Mouse (Mus musculus) heart, embryonic 13.5 days (tissue): ENCODE data around the gene Nubp2. TPM values are rescaled to one million over a fixed set of nuclear protein-coding genes. Genes with fewer than 3 reads are reported as not detected.
A peak's percentile ranks its signal among the peaks of the same experiment; 100 is the strongest.

Source experiments
- ATAC-seq: fragments of 200-750 bp; cut with Nextera tagmentation; 2 replicates; pipeline ENCODE4 v1.8.0; 2017; ENCODE audit warnings: moderate TSS enrichment; ENCODE audit not compliant: insufficient number of reproducible peaks, low FRiP score, low TSS enrichment; ENCODE audit errors: extremely low read depth
- H3K27ac ChIP-seq: fragments of 300-500 bp; sonication (generic); replicated peaks from 2 replicates; pipeline ENCODE4 v1.5.1; 2015; ENCODE audit warnings: moderate library complexity, mild to moderate bottlenecking, inconsistent platforms
- H3K27me3 ChIP-seq: fragments of 300-500 bp; sonication (generic); replicated peaks from 2 replicates; pipeline ENCODE4 v1.6.1; 2015; ENCODE audit warnings: mild to moderate bottlenecking, inconsistent platforms
- H3K36me3 ChIP-seq: fragments of 300-500 bp; sonication (generic); 2 replicates; pipeline ENCODE4 v1.6.1; 2015; ENCODE audit warnings: mild to moderate bottlenecking, inconsistent platforms
- H3K4me1 ChIP-seq: fragments of 300-500 bp; sonication (generic); 2 replicates; pipeline ENCODE4 v1.6.1; 2015; ENCODE audit warnings: inconsistent platforms
- H3K4me2 ChIP-seq: fragments of 300-500 bp; sonication (generic); 2 replicates; pipeline ENCODE4 v1.6.1; 2015; ENCODE audit warnings: inconsistent platforms, mild to moderate bottlenecking, moderate library complexity
- H3K4me3 ChIP-seq: fragments of 300-500 bp; sonication (generic); 2 replicates; pipeline ENCODE4 v1.5.1; 2015; ENCODE audit warnings: moderate library complexity, mild to moderate bottlenecking, inconsistent platforms
- H3K9ac ChIP-seq: fragments of 300-500 bp; sonication (generic); 2 replicates; pipeline ENCODE4 v1.6.1; 2015; ENCODE audit warnings: inconsistent platforms, mild to moderate bottlenecking, moderate library complexity
- H3K9me3 ChIP-seq: fragments of 300-500 bp; sonication (generic); 2 replicates; pipeline ENCODE4 v1.6.1; 2016; ENCODE audit warnings: inconsistent platforms
- WGBS: fragments of 180-500 bp; shearing (Covaris S2); methylation state at CpG from one replicate; pipeline ENCODE4 v1.1.7; 2015; ENCODE audit warnings: mixed read lengths; 5-methylcytosine and 5-hydroxymethylcytosine counted together
- polyA plus RNA-seq: library from polyadenylated mRNA; unstranded; fragments of >200 nt; fragmentation: Nextera tagmentation; extraction: Ambion mirVana; gene quantifications from 2 replicates; pipeline ENCODE4 v1.2.1, GENCODE M21; 2015

Gene Nubp2
- polyA plus RNA-seq = 36.1 and 41.4 TPM in 2 replicates

- peak within 1 kb of the TSS; percentile 89 for H3K9ac ChIP-seq
- peak within 1 kb of the TSS; percentile 98 for H3K4me2 ChIP-seq
- H3K27ac ChIP-seq = peak within 1 kb of the TSS; percentile 77
- H3K36me3 ChIP-seq = peaks cover 56% of the 10 kb centered on the region
- no peaks in the 10 kb centered on the region for H3K9me3 ChIP-seq
- WGBS = under 1% methylated on average over 69 of the region's 69 CpGs
- ATAC-seq = peak; percentile 94
- H3K27me3 ChIP-seq = no peaks in the 10 kb centered on the region
- peaks cover 30% of the 10 kb centered on the region for H3K4me1 ChIP-seq
- H3K4me3 ChIP-seq = peak within 1 kb of the TSS; percentile 76
These were observed at the start of gene Nubp2, which contains the start of gene Spsb3 for GRCm38 (mm10) chr17:24886134-24886931. TSS of gene Nubp2 (minus strand) at chr17:24886349. TSS of gene Spsb3 (plus strand) at chr17:24886643.

GRCm38 (mm10) chr17:24935666-24936065 lies 49.5 kb upstream of the Nubp2 start:
- no peak for ATAC-seq
- Histone ChIP-seq H3K4me3 (peak overlapping the region; percentile 91), H3K27me3 (no peaks in the 10 kb centered on the region), H3K9me3 (no peaks in the 10 kb centered on the region), H3K4me1 (peaks cover 27% of the 10 kb centered on the region), H3K4me2 (peak overlapping the region; percentile 73), H3K9ac (peak overlapping the region; percentile 94), H3K36me3 (peaks cover 20% of the 10 kb centered on the region), H3K27ac (0 out of 2 replicates have a peak overlapping the region, but pooled peaks have one; percentile 1)

- no peak for ATAC-seq
- peak overlapping the region; percentile 94 for H3K9ac ChIP-seq
- WGBS = 33% methylated on average over 4 of the region's 4 CpGs
- peak overlapping the region; percentile 73 for H3K4me2 ChIP-seq
- peaks cover 23% of the 10 kb centered on the region for H3K36me3 ChIP-seq
- H3K9me3 ChIP-seq = no peaks in the 10 kb centered on the region
- peaks cover 27% of the 10 kb centered on the region for H3K4me1 ChIP-seq
- peak overlapping the region; percentile 91 for H3K4me3 ChIP-seq
- no peaks in the 10 kb centered on the region for H3K27me3 ChIP-seq
- H3K27ac ChIP-seq = no peak overlapping the region
These were observed 48.8 kb upstream of the Nubp2 start for GRCm38 (mm10) chr17:24934926-24935325.

- H3K4me3 ChIP-seq = no peak overlapping the region
- no peak overlapping the region for H3K27ac ChIP-seq
- H3K9ac ChIP-seq = no peak overlapping the region
- peaks cover 32% of the 10 kb centered on the region for H3K4me1 ChIP-seq
- H3K4me2 ChIP-seq = no peak overlapping the region
- no peak for ATAC-seq
- no peaks in the 10 kb centered on the region for H3K9me3 ChIP-seq
- H3K27me3 ChIP-seq = no peaks in the 10 kb centered on the region
- WGBS = 72% methylated on average over 4 of the region's 4 CpGs
- H3K36me3 ChIP-seq = peaks cover 28% of the 10 kb centered on the region
These were observed 47.0 kb upstream of the Nubp2 start for GRCm38 (mm10) chr17:24933163-24933562.

GRCm38 (mm10) chr17:24932431-24932830 lies 46.3 kb upstream of the Nubp2 start:
- no peak for ATAC-seq

GRCm38 (mm10) chr17:24929506-24929905 lies 43.4 kb upstream of the Nubp2 start:
- Histone ChIP-seq H3K27me3 (no peaks in the 10 kb centered on the region), H3K4me3 (no peak overlapping the region), H3K27ac (no peak overlapping the region), H3K4me2 (no peak overlapping the region), H3K36me3 (peaks cover 64% of the 10 kb centered on the region), H3K9ac (0 out of 2 replicates have a peak overlapping the region, but pooled peaks have one; percentile 2), H3K9me3 (no peaks in the 10 kb centered on the region), H3K4me1 (peaks cover 17% of the 10 kb centered on the region)
- WGBS = 78% methylated on average over 1 of the region's 1 CpGs
- ATAC-seq = no peak

More at GRCm38 (mm10) chr17:24932431-24932830, 46.3 kb upstream of the Nubp2 start:
- Histone ChIP-seq H3K4me2 (no peak overlapping the region), H3K9me3 (no peaks in the 10 kb centered on the region), H3K4me1 (peaks cover 32% of the 10 kb centered on the region), H3K36me3 (peaks cover 34% of the 10 kb centered on the region), H3K27me3 (no peaks in the 10 kb centered on the region), H3K9ac (no peak overlapping the region), H3K4me3 (no peak overlapping the region), H3K27ac (no peak overlapping the region)
- WGBS = 91% methylated on average over 4 of the region's 4 CpGs

GRCm38 (mm10) chr17:24923246-24923645 lies 37.1 kb upstream of the Nubp2 start:
- no peak overlapping the region for H3K4me3 ChIP-seq
- no peak overlapping the region for H3K27ac ChIP-seq
- no peak overlapping the region for H3K9ac ChIP-seq
- no peaks in the 10 kb centered on the region for H3K27me3 ChIP-seq
- no peaks in the 10 kb centered on the region for H3K4me1 ChIP-seq
- WGBS = 94% methylated on average over 1 of the region's 1 CpGs
- no peak overlapping the region for H3K4me2 ChIP-seq
- ATAC-seq = no peak
- H3K9me3 ChIP-seq = no peaks in the 10 kb centered on the region
- H3K36me3 ChIP-seq = peaks cover 99% of the 10 kb centered on the region

- Histone ChIP-seq H3K9ac (no peak overlapping the region), H3K4me1 (no peaks in the 10 kb centered on the region), H3K36me3 (peaks cover 98% of the 10 kb centered on the region), H3K4me3 (no peak overlapping the region), H3K9me3 (no peaks in the 10 kb centered on the region), H3K27ac (no peak overlapping the region), H3K27me3 (no peaks in the 10 kb centered on the region), H3K4me2 (no peak overlapping the region)
- no peak for ATAC-seq
These were observed 27.8 kb upstream of the Nubp2 start for GRCm38 (mm10) chr17:24913984-24914383.

GRCm38 (mm10) chr17:24907591-24907990 lies 21.4 kb upstream of the Nubp2 start:
- Histone ChIP-seq H3K4me3 (no peak overlapping the region), H3K27ac (no peak overlapping the region), H3K4me2 (no peak overlapping the region), H3K9me3 (no peaks in the 10 kb centered on the region), H3K27me3 (no peaks in the 10 kb centered on the region), H3K9ac (no peak overlapping the region), H3K36me3 (peaks cover 100% of the 10 kb centered on the region), H3K4me1 (no peaks in the 10 kb centered on the region)
- ATAC-seq = no peak
- WGBS = 98% methylated on average over 2 of the region's 2 CpGs

- Histone ChIP-seq H3K27me3 (no peaks in the 10 kb centered on the region), H3K27ac (no peak overlapping the region), H3K36me3 (peaks cover 100% of the 10 kb centered on the region), H3K4me3 (no peak overlapping the region), H3K4me2 (no peak overlapping the region), H3K4me1 (peaks cover 8% of the 10 kb centered on the region), H3K9ac (no peak overlapping the region), H3K9me3 (no peaks in the 10 kb centered on the region)
- WGBS = 85% methylated on average over 9 of the region's 9 CpGs
- no peak for ATAC-seq
These were observed 17.6 kb upstream of the Nubp2 start for GRCm38 (mm10) chr17:24903767-24904166.

GRCm38 (mm10) chr17:24902671-24903474 lies 16.7 kb upstream of the Nubp2 start:
- Histone ChIP-seq H3K36me3 (peaks cover 100% of the 10 kb centered on the region), H3K9ac (no peak overlapping the region), H3K27me3 (no peaks in the 10 kb centered on the region), H3K9me3 (no peaks in the 10 kb centered on the region), H3K4me1 (peaks cover 11% of the 10 kb centered on the region), H3K4me2 (peak overlapping the region; percentile 9; the same call in 1 of the 2 replicates), H3K27ac (no peak overlapping the region; the same call in 1 of the 2 replicates), H3K4me3 (no peak overlapping the region)
- peak; percentile 34; the same call in 1 of the 2 replicates for ATAC-seq
- 64% methylated on average over 9 of the region's 9 CpGs for WGBS
